Mouse (Mus musculus) thymus, adult 18-20 months (tissue): Measurements from ENCODE around the gene Hhat.

Experiments
- DNase-seq, 2 experiments: peaks; one replicate each; pipeline ENCODE4 v3.0.0; 2022; ENCODE audit warnings: mixed read lengths in 2 of 2

Gene Hhat

DNA sequence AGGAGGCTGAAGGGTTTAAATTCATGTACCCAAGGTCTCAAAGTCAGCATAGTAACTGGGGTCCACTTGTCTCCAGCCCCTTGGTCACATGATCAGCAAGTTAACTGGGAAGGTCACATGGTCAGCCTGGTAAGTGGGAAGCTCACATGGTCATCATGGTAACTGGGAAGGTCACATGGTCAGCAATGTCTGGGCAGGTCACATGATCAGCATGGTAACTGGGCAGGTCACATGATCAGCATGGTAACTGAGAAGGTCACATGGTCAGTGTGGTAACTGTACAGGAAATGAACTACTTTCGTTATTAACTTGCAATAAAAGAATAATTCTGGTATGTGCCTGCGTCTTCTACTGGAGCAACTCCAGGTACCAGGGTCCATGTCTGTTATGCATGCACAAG, 29.1 kb downstream of the Hhat start:
- no peak for DNase-seq

DNA sequence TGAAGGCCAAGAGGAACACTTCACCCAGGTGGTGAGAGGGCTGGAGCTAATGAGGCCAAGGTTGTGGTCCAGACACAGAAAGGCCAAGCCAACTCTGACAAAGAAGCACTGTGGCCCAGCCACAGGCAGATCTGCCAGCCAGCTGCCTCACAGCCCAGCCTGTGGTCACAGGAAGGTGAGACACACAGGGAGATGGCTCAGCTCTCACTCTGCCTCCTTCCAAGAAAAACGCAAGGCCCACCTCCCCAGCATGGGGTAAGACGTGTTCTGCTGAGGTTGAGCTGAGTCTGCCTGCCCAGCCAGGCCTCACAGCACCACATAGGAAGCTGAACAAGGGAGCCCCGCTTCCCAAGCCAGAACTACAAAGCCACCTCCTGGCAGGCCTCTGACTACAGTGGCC, 34.5 kb downstream of the Hhat start:
- DNase-seq, result no peak

DNA sequence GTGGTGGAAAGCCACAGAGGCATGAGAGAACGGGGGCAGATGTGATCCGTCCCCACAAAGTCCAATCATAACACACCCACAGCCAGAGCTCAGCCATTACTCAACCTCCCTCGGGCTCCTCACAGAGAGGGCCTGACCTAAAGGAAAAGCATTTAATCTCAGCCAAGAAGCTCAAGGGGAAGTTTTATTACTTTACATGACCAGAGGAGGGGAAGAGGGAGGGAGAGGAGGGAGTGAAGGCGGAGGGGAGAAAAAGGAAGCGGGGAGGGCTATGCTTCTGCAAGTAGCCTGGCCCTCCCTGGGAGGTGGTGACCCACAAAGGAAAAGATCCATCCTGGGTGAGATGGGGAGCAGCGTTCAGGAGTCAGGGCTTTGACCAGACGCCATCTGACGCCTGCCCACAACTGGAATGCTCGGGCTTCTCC, 35.0 kb downstream of the Hhat start:
- DNase-seq, result no peak

DNA sequence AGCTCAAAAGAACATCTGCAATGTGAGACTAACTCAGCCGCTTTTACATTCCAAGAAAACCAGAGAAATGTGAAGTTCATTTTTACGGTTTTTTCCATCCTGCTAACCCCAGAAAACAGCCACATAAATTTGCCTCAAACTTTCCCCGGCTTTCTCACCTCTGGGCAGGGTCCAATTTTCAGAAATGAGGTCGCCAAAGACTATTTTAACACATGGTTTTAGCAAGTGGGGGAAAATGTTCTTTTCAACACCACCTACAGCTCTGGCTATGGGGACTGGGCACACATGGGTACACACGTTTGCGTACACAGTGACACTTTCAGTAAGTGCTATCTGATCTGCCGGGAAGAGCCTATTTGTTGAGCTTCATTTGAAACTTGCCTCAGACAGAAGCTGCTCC, 40.5 kb downstream of the Hhat start:
- DNase-seq, result no peak

DNA sequence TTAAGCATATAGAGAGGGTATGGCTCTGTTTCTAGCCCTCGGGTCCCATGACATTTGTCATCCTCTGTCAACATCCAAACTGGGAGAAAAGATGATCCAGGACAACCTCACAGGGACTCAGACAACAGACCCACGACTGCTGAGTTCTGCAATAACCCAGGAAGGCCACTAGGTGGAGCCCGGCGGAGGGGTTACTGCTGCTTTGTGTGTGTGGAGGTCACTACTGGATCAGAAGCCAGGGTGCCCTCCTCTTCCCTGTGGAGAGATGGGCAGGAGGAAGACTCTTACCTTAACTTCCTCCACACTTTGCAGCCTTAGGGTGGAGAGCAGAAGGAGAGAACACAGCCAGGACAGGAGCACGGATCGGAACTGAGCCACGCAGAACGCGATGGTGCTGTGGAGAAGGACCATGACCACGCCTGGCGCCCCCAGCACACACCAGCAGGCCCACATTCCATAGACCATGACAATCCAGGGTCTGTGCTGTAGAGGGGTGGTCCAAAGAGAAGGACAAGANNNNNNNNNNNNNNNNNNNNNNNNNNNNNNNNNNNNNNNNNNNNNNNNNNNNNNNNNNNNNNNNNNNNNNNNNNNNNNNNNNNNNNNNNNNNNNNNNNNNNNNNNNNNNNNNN, 43.9 kb downstream of the Hhat start:
- no peak for DNase-seq

DNA sequence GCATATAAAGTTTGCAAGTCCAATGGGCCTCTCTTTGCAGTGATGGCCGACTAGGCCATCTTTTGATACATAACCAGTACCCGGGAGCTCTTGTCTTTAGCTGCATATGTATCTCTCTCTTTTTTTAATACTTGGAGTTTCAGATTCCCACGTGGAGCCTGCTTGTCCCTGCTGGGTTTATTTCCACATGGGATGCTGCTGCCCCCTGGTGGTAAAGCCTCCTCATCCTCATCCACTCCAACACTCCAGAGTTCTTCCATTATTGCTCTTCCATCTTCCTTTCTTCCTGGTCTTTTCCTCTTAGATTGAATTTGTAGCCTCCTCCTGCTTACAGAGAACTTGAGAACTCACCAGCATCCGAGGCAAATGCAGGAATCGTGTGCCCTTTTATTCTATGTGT, 48.9 kb downstream of the Hhat start:
- no peak for DNase-seq

- no peak for DNase-seq
Measured at GRCm38 (mm10) chr1:192720156-192720555, 50.9 kb downstream of the Hhat start.

- no peak for DNase-seq
Measured at GRCm38 (mm10) chr1:192711779-192712348, 59.2 kb downstream of the Hhat start.

DNA sequence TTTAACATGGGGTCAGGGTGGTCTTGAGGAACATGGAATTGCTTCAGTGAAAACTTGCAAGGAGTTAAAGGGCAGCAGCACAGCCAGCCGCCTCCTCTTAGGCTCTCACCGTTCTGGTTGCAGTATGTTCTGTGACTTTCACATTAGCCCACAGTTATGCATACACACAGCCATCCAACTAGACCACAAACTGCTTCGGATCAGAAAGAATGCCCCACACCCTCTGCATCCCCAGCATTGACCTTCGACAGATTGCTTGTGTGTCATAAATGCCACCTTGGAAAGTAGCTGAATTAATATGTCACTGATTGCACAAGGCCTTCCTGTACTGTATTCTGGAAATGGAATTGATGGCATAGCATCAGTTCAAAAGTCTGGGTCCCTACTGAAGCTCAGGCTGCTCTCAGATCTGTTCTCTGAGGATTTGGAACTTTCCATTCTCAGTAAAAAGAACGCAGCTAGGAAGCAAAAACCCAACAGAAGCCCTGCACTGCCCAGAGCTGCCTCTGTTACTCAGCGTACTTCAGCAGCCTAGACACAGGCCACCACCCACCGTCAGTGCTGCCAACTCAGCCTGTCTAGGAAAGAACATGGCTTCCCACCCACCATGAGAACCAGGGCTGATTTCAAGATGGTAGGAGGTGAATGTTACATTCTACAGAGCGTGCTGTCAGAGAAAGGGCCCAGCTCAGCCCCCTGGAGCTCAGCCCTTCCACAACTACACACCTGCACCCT, 70.5 kb downstream of the Hhat start:
- DNase-seq, result no peak

GRCm38 (mm10) chr1:192699101-192699500, 71.9 kb downstream of the Hhat start:
- DNase-seq, result no peak

DNA sequence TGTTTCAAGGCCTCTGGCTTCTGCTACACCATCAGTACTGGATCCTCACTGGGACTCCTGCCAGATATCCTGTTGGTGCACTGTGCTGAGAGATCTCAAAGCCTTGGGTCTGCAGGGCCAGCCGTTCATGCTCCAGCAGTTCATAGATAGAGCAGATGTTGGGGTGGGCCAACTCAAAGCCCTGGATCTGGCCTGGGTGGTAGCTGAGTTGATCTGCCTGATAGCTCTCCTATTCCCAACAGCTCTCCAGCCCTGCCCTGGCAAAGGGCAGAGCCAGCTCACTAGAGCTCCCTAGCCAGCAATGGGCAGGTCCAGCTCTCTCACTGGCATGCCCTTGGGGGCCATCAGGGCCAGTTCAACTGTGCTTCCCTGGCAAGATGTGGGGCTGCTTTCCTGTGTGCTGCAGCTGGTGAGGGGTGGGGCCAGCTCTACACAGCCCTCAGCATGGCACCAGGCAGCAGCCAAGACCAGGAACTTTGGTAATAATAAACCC, 74.6 kb downstream of the Hhat start:
- DNase-seq, result no peak

DNA sequence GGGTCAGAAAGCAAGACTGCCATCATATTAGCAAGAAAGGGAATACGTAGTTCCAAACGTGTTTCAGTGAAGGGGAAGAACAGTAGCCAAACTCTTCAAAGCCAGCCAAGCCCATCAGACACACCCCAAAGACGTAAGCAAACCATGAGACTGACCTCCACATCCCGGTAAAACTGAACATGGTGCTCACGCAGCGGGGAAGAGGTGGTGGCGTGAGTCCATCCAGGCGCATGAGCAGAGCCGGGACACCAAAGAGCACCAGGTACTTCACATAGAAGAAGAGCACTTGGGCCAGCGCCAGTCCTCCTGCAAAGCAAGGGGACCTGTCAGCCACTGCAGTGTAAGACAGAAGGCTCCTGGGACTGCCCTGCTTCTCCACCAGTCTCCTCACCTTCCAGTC, 77.4 kb downstream of the Hhat start:
- DNase-seq, result no peak

GRCm38 (mm10) chr1:192692982-192693381, 78.0 kb downstream of the Hhat start:
- no peak for DNase-seq

DNA sequence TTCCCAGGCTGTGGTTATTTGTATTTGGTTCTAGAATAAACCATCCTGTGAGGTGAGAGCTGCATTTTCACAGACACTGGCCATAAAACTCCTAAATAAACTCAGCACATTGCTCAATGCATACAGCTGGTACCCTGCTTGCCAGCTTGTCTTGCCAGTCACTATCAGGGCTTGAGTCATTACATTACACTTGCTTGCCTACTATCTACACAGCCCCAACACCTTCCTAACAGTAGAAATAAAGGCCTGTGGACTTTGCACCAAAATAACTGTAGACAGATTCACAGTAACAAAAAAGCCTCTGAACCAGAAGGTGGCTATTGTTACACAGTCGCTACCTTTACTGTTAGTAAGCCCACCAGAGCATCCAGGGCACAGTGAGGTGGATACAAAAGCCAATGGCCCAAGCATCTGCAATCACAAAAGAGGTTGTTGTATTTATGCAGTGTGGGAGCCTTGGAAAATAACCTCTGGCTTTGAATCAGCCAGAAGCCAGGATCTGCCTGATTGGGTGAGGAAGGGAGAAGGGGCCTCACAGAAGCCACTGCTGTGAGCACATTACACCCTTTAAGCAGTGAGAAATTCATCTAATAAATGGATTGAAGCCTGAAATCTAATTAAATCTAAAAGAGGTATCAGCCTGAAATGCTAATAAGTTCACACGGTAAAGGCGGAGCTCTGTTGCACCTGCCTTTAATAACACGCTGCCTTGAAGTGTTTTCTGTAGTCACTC, 88.6 kb downstream of the Hhat start:
- DNase-seq, result no peak

DNA sequence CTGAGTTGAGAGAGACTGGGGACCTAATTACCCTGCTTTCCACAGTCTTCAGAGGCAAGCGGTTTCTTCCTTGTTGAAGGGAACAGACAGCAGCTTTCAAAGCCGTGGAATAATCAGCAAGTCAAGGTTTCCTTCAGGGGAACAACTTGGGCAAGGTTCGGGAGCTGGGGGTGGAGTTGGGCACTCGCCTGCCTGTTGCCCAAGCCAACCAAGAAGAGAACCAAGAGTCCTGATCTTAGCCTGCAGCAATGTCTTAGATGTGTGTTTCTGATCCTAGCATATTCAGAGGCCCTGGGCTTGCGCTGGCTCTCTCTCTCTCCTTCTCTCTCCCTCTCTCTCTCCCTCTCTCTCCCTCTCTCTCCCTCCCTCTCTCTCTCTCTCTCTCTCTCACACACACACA, 93.8 kb downstream of the Hhat start:
- DNase-seq, result no peak

GRCm38 (mm10) chr1:192663608-192664007, 107.4 kb downstream of the Hhat start:
- DNase-seq, result no peak

GRCm38 (mm10) chr1:192663092-192663491, 107.9 kb downstream of the Hhat start:
- DNase-seq, result no peak

- DNase-seq, result no peak
Measured at GRCm38 (mm10) chr1:192661612-192662011, 109.4 kb downstream of the Hhat start.

- DNase-seq, result no peak
Measured at GRCm38 (mm10) chr1:192657417-192657816, 113.6 kb downstream of the Hhat start.

GRCm38 (mm10) chr1:192651981-192652605, 118.9 kb downstream of the Hhat start:
- no peak for DNase-seq

- no peak for DNase-seq
Measured at GRCm38 (mm10) chr1:192650586-192650985, 120.4 kb downstream of the Hhat start.

GRCm38 (mm10) chr1:192650023-192650422, 121.0 kb downstream of the Hhat start:
- no peak for DNase-seq

DNA sequence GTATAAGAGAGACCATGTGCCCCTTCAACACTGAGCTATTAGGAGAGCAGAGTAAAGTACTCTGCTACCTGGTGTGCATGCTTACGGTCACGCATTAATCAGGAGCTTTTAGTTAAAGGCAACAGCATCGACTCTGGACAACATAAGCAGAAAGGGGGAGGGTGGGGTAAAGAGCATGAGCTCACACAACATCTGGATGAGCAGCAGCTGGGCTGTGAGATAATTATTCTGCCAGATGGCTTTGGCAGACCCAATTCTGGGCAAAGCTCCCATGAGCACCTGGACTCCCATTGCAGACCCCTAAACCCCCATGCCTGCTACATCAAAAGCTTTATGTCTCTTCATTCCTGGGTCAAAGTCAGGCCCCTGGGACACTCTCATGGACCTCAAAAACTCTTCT, 121.8 kb downstream of the Hhat start:
- no peak for DNase-seq
